Mouse (Mus musculus): ENCODE data around the gene Apopt1. TPM values are rescaled to one million over a fixed set of nuclear protein-coding genes. Genes with fewer than 3 reads are reported as not detected.

The Apopt1 gene
- polyA plus RNA-seq, 1 experiment = 29.9 TPM

- Histone ChIP-seq H3K27me3 (ENCODE audit: control insufficient read depth, insufficient read depth, insufficient read length) (no peaks in the 10 kb centered on the region), H3K79me2 (ENCODE audit: control insufficient read depth, insufficient read depth) (no peaks in the 10 kb centered on the region), H3K4me3 (ENCODE audit: insufficient read depth, poor library complexity, severe bottlenecking) (no peak overlapping the region), H3ac (ENCODE audit: control insufficient read depth, insufficient read length, low read depth) (no peak overlapping the region), H3K79me3 (ENCODE audit: low read depth) (no peaks in the 10 kb centered on the region), H3K36me3 (ENCODE audit: control insufficient read depth, insufficient read depth) (no peaks in the 10 kb centered on the region)
- TF ChIP-seq MYOG (IDR thresholded peaks at IDR 0.05; ENCODE audit: control insufficient read depth, extremely low read depth, insufficient read length) (no peak), FOSL1 (IDR thresholded peaks at IDR 0.05; ENCODE audit: insufficient read depth, low read length, poor library complexity, severe bottlenecking) (no peak), CTCF (IDR thresholded peaks at IDR 0.05; ENCODE audit: control insufficient read depth, insufficient read depth, insufficient read length) (no peak), MAX (IDR thresholded peaks at IDR 0.05) (no peak), USF1 (IDR thresholded peaks at IDR 0.05; ENCODE audit: low read depth) (no peak), CEBPB (IDR thresholded peaks at IDR 0.05; ENCODE audit: low read depth) (no peak), MYOD1 (IDR thresholded peaks at IDR 0.05; ENCODE audit: control insufficient read depth, insufficient read length, low read depth) (no peak)
Measured at GRCm38 (mm10) chr12:111691346-111691872, 21.7 kb upstream of the Apopt1 start.

GRCm38 (mm10) chr12:111692899-111693298 is 20.2 kb upstream of the Apopt1 start:
- H3K36me3 ChIP-seq (ENCODE audit: control insufficient read depth, insufficient read depth) = no peaks in the 10 kb centered on the region
- H3K79me2 ChIP-seq (ENCODE audit: control insufficient read depth, insufficient read depth) = no peaks in the 10 kb centered on the region
- no peaks in the 10 kb centered on the region for H3K27me3 ChIP-seq (ENCODE audit: control insufficient read depth, insufficient read depth, insufficient read length)
- H3K79me3 ChIP-seq (ENCODE audit: low read depth) = no peaks in the 10 kb centered on the region
- TF ChIP-seq USF1 (IDR thresholded peaks at IDR 0.05; ENCODE audit: low read depth) (no peak), MYOD1 (IDR thresholded peaks at IDR 0.05; ENCODE audit: control insufficient read depth, insufficient read length, low read depth) (no peak), CEBPB (IDR thresholded peaks at IDR 0.05; ENCODE audit: low read depth) (no peak), CTCF (IDR thresholded peaks at IDR 0.05; ENCODE audit: control insufficient read depth, insufficient read depth, insufficient read length) (no peak), MAX (IDR thresholded peaks at IDR 0.05) (no peak), MYOG (IDR thresholded peaks at IDR 0.05; ENCODE audit: control insufficient read depth, extremely low read depth, insufficient read length) (no peak), FOSL1 (IDR thresholded peaks at IDR 0.05; ENCODE audit: insufficient read depth, low read length, poor library complexity, severe bottlenecking) (no peak)
- no peak overlapping the region for H3K4me3 ChIP-seq (ENCODE audit: insufficient read depth, poor library complexity, severe bottlenecking)
- no peak overlapping the region for H3ac ChIP-seq (ENCODE audit: control insufficient read depth, insufficient read length, low read depth)

- H3K4me3 ChIP-seq (ENCODE audit: insufficient read depth, poor library complexity, severe bottlenecking) = no peak overlapping the region
Measured at GRCm38 (mm10) chr12:111693341-111694270, 19.5 kb upstream of the Apopt1 start.

GRCm38 (mm10) chr12:111694271-111694781 is 18.7 kb upstream of the Apopt1 start:
- no peak overlapping the region for H3K4me3 ChIP-seq (ENCODE audit: insufficient read depth, poor library complexity, severe bottlenecking)
- no peaks in the 10 kb centered on the region for H3K36me3 ChIP-seq (ENCODE audit: control insufficient read depth, insufficient read depth)
- H3K79me2 ChIP-seq (ENCODE audit: control insufficient read depth, insufficient read depth) = no peaks in the 10 kb centered on the region
- no peak overlapping the region for H3ac ChIP-seq (ENCODE audit: control insufficient read depth, insufficient read length, low read depth)
- H3K79me3 ChIP-seq (ENCODE audit: low read depth) = no peaks in the 10 kb centered on the region
- H3K27me3 ChIP-seq (ENCODE audit: control insufficient read depth, insufficient read depth, insufficient read length) = no peaks in the 10 kb centered on the region
- no peak for TF ChIP-seq USF1 (IDR thresholded peaks at IDR 0.05; ENCODE audit: low read depth)
- TF ChIP-seq CEBPB (IDR thresholded peaks at IDR 0.05; ENCODE audit: low read depth) = no peak
- no peak for TF ChIP-seq FOSL1 (IDR thresholded peaks at IDR 0.05; ENCODE audit: insufficient read depth, low read length, poor library complexity, severe bottlenecking)
- TF ChIP-seq MAX (IDR thresholded peaks at IDR 0.05) = no peak
- TF ChIP-seq CTCF (IDR thresholded peaks at IDR 0.05; ENCODE audit: control insufficient read depth, insufficient read depth, insufficient read length) = no peak
- TF ChIP-seq MYOG (IDR thresholded peaks at IDR 0.05; ENCODE audit: control insufficient read depth, extremely low read depth, insufficient read length) = no peak
- TF ChIP-seq MYOD1 (IDR thresholded peaks at IDR 0.05; ENCODE audit: control insufficient read depth, insufficient read length, low read depth) = no peak

More at GRCm38 (mm10) chr12:111693341-111694270, 19.5 kb upstream of the Apopt1 start:
- no peak for TF ChIP-seq MYOG (IDR thresholded peaks at IDR 0.05; ENCODE audit: control insufficient read depth, extremely low read depth, insufficient read length)
- TF ChIP-seq FOSL1 (IDR thresholded peaks at IDR 0.05; ENCODE audit: insufficient read depth, low read length, poor library complexity, severe bottlenecking) = no peak
- no peak for TF ChIP-seq MAX (IDR thresholded peaks at IDR 0.05)
- no peak for TF ChIP-seq CEBPB (IDR thresholded peaks at IDR 0.05; ENCODE audit: low read depth)
- no peak for TF ChIP-seq MYOD1 (IDR thresholded peaks at IDR 0.05; ENCODE audit: control insufficient read depth, insufficient read length, low read depth)
- TF ChIP-seq CTCF (IDR thresholded peaks at IDR 0.05; ENCODE audit: control insufficient read depth, insufficient read depth, insufficient read length) = no peak
- TF ChIP-seq USF1 (IDR thresholded peaks at IDR 0.05; ENCODE audit: low read depth) = no peak
- H3K27me3 ChIP-seq (ENCODE audit: control insufficient read depth, insufficient read depth, insufficient read length) = no peaks in the 10 kb centered on the region
- no peak overlapping the region for H3ac ChIP-seq (ENCODE audit: control insufficient read depth, insufficient read length, low read depth)
- H3K79me3 ChIP-seq (ENCODE audit: low read depth) = no peaks in the 10 kb centered on the region
- no peaks in the 10 kb centered on the region for H3K36me3 ChIP-seq (ENCODE audit: control insufficient read depth, insufficient read depth)
- H3K79me2 ChIP-seq (ENCODE audit: control insufficient read depth, insufficient read depth) = no peaks in the 10 kb centered on the region

GRCm38 (mm10) chr12:111694880-111695804 is 17.9 kb upstream of the Apopt1 start:
- Histone ChIP-seq H3K36me3 (ENCODE audit: control insufficient read depth, insufficient read depth) (no peaks in the 10 kb centered on the region), H3K4me3 (ENCODE audit: insufficient read depth, poor library complexity, severe bottlenecking) (no peak overlapping the region), H3K27me3 (ENCODE audit: control insufficient read depth, insufficient read depth, insufficient read length) (no peaks in the 10 kb centered on the region), H3ac (ENCODE audit: control insufficient read depth, insufficient read length, low read depth) (no peak overlapping the region), H3K79me3 (ENCODE audit: low read depth) (no peaks in the 10 kb centered on the region), H3K79me2 (ENCODE audit: control insufficient read depth, insufficient read depth) (no peaks in the 10 kb centered on the region)
- no peak for TF ChIP-seq CTCF (IDR thresholded peaks at IDR 0.05; ENCODE audit: control insufficient read depth, insufficient read depth, insufficient read length)
- TF ChIP-seq CEBPB (IDR thresholded peaks at IDR 0.05; ENCODE audit: low read depth) = no peak
- no peak for TF ChIP-seq MYOD1 (IDR thresholded peaks at IDR 0.05; ENCODE audit: control insufficient read depth, insufficient read length, low read depth)
- no peak for TF ChIP-seq USF1 (IDR thresholded peaks at IDR 0.05; ENCODE audit: low read depth)
- no peak for TF ChIP-seq MYOG (IDR thresholded peaks at IDR 0.05; ENCODE audit: control insufficient read depth, extremely low read depth, insufficient read length)
- no peak for TF ChIP-seq FOSL1 (IDR thresholded peaks at IDR 0.05; ENCODE audit: insufficient read depth, low read length, poor library complexity, severe bottlenecking)
- no peak for TF ChIP-seq MAX (IDR thresholded peaks at IDR 0.05)

All from C2C12 (cell line).